Mouse (Mus musculus): ENCODE data around the gene Tmem179. TPM values are rescaled to one million over a fixed set of nuclear protein-coding genes. Genes with fewer than 3 reads are reported as not detected.

Tmem179 gene
- polyA plus RNA-seq, 1 experiment = 1.1 TPM

GRCm38 (mm10) chr12:112551861-112552375, 35.4 kb upstream of the Tmem179 start:
- H3ac ChIP-seq (ENCODE audit: control insufficient read depth, insufficient read length, low read depth) = no peak overlapping the region
- H3K79me2 ChIP-seq (ENCODE audit: control insufficient read depth, insufficient read depth) = no peaks in the 10 kb centered on the region

DNA sequence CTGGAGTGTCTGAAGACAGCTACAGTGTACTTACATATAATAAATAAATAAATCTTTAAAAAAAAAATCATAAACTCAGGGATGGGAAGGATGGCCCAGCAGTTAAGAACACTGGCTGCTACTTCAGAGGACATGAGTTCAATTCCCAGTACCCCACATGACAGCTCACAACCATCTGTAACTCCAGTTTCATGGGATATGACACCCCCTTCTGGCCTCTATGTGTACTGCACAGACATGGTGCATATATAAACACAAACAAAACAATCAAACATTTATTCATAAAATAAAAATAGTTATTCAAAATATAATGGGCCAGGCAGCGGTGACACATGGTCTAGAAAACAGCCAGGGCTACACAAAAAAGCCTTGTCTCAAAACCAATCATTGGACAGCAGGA, 32.7 kb upstream of the Tmem179 start:
- Histone ChIP-seq H3K4me3 (ENCODE audit: insufficient read depth, poor library complexity, severe bottlenecking) (no peak overlapping the region), H3ac (ENCODE audit: control insufficient read depth, insufficient read length, low read depth) (no peak overlapping the region), H3K27me3 (ENCODE audit: control insufficient read depth, insufficient read depth, insufficient read length) (no peaks in the 10 kb centered on the region), H3K36me3 (ENCODE audit: control insufficient read depth, insufficient read depth) (no peaks in the 10 kb centered on the region), H3K79me3 (ENCODE audit: low read depth) (no peaks in the 10 kb centered on the region), H3K79me2 (ENCODE audit: control insufficient read depth, insufficient read depth) (no peaks in the 10 kb centered on the region)
- no peak for TF ChIP-seq CEBPB (IDR thresholded peaks at IDR 0.05; ENCODE audit: low read depth)
- no peak for TF ChIP-seq FOSL1 (IDR thresholded peaks at IDR 0.05; ENCODE audit: insufficient read depth, low read length, poor library complexity, severe bottlenecking)
- TF ChIP-seq CTCF (IDR thresholded peaks at IDR 0.05; ENCODE audit: control insufficient read depth, insufficient read depth, insufficient read length) = no peak
- TF ChIP-seq MAX (IDR thresholded peaks at IDR 0.05) = no peak
- TF ChIP-seq USF1 (IDR thresholded peaks at IDR 0.05; ENCODE audit: low read depth) = no peak
- TF ChIP-seq MYOG (IDR thresholded peaks at IDR 0.05; ENCODE audit: control insufficient read depth, extremely low read depth, insufficient read length) = no peak
- TF ChIP-seq MYOD1 (IDR thresholded peaks at IDR 0.05; ENCODE audit: control insufficient read depth, insufficient read length, low read depth) = no peak

More at GRCm38 (mm10) chr12:112551861-112552375, 35.4 kb upstream of the Tmem179 start:
- no peaks in the 10 kb centered on the region for H3K27me3 ChIP-seq (ENCODE audit: control insufficient read depth, insufficient read depth, insufficient read length)
- H3K79me3 ChIP-seq (ENCODE audit: low read depth) = no peaks in the 10 kb centered on the region
- no peak for TF ChIP-seq MYOD1 (IDR thresholded peaks at IDR 0.05; ENCODE audit: control insufficient read depth, insufficient read length, low read depth)
- TF ChIP-seq CTCF (IDR thresholded peaks at IDR 0.05; ENCODE audit: control insufficient read depth, insufficient read depth, insufficient read length) = peak; percentile 99
- H3K36me3 ChIP-seq (ENCODE audit: control insufficient read depth, insufficient read depth) = no peaks in the 10 kb centered on the region
- H3K4me3 ChIP-seq (ENCODE audit: insufficient read depth, poor library complexity, severe bottlenecking) = no peak overlapping the region

- Histone ChIP-seq H3K79me3 (ENCODE audit: low read depth) (no peaks in the 10 kb centered on the region), H3K4me3 (ENCODE audit: insufficient read depth, poor library complexity, severe bottlenecking) (no peak overlapping the region), H3K27me3 (ENCODE audit: control insufficient read depth, insufficient read depth, insufficient read length) (no peaks in the 10 kb centered on the region), H3K79me2 (ENCODE audit: control insufficient read depth, insufficient read depth) (no peaks in the 10 kb centered on the region), H3K36me3 (ENCODE audit: control insufficient read depth, insufficient read depth) (no peaks in the 10 kb centered on the region), H3ac (ENCODE audit: control insufficient read depth, insufficient read length, low read depth) (no peak overlapping the region)
- TF ChIP-seq CTCF (IDR thresholded peaks at IDR 0.05; ENCODE audit: control insufficient read depth, insufficient read depth, insufficient read length) (no peak), MYOG (IDR thresholded peaks at IDR 0.05; ENCODE audit: control insufficient read depth, extremely low read depth, insufficient read length) (no peak), MYOD1 (IDR thresholded peaks at IDR 0.05; ENCODE audit: control insufficient read depth, insufficient read length, low read depth) (no peak), USF1 (IDR thresholded peaks at IDR 0.05; ENCODE audit: low read depth) (no peak), CEBPB (IDR thresholded peaks at IDR 0.05; ENCODE audit: low read depth) (no peak), MAX (IDR thresholded peaks at IDR 0.05) (no peak)
These were observed 29.6 kb upstream of the Tmem179 start for GRCm38 (mm10) chr12:112546110-112546509.

DNA sequence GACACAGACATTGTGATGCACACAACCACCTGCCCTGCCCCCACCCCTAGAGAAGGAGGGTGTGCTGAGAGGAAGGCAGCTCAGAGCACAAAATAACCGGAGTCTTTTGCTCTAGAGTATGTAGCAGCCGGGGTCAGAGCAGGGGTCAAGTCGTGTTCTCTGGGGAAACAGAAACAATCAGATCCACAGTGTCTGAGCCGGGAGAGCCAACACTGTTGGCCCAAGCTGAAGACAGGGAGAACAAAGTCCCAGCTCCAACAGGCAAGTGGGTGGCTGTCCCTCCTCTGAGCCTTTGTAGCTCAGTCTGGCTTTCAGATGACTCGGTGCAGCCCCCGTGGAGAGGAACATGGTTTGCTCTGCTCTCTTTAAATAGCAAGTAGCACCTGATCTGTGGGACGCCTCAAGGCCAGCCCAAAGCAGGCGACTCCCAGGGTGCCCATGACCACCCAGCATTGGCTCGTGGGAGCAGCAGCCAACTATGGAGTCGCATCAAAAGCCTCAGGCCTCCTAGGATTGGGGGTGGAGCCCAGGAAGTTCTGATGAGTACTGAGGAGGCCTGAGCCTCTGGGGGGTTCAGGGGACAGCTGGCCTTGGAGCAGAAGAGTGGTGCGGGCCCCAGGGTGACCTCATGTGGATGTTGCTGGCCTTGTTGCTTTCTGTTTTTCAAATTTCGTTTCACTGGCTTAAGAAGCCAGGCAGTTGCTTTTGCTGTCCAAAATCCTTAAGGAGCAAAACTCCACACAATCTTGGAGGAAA, 28.6 kb upstream of the Tmem179 start:
- Histone ChIP-seq H3ac (ENCODE audit: control insufficient read depth, insufficient read length, low read depth) (no peak overlapping the region), H3K4me3 (ENCODE audit: insufficient read depth, poor library complexity, severe bottlenecking) (no peak overlapping the region), H3K79me2 (ENCODE audit: control insufficient read depth, insufficient read depth) (no peaks in the 10 kb centered on the region), H3K79me3 (ENCODE audit: low read depth) (no peaks in the 10 kb centered on the region), H3K27me3 (ENCODE audit: control insufficient read depth, insufficient read depth, insufficient read length) (peaks cover 3% of the 10 kb centered on the region), H3K36me3 (ENCODE audit: control insufficient read depth, insufficient read depth) (no peaks in the 10 kb centered on the region)
- TF ChIP-seq MAX (IDR thresholded peaks at IDR 0.05) (no peak), MYOG (IDR thresholded peaks at IDR 0.05; ENCODE audit: control insufficient read depth, extremely low read depth, insufficient read length) (no peak), MYOD1 (IDR thresholded peaks at IDR 0.05; ENCODE audit: control insufficient read depth, insufficient read length, low read depth) (no peak), CEBPB (IDR thresholded peaks at IDR 0.05; ENCODE audit: low read depth) (no peak), FOSL1 (IDR thresholded peaks at IDR 0.05; ENCODE audit: insufficient read depth, low read length, poor library complexity, severe bottlenecking) (no peak), USF1 (IDR thresholded peaks at IDR 0.05; ENCODE audit: low read depth) (no peak), CTCF (IDR thresholded peaks at IDR 0.05; ENCODE audit: control insufficient read depth, insufficient read depth, insufficient read length) (no peak)

- Histone ChIP-seq H3ac (ENCODE audit: control insufficient read depth, insufficient read length, low read depth) (no peak overlapping the region), H3K36me3 (ENCODE audit: control insufficient read depth, insufficient read depth) (no peaks in the 10 kb centered on the region), H3K79me3 (ENCODE audit: low read depth) (no peaks in the 10 kb centered on the region), H3K4me3 (ENCODE audit: insufficient read depth, poor library complexity, severe bottlenecking) (no peak overlapping the region), H3K27me3 (ENCODE audit: control insufficient read depth, insufficient read depth, insufficient read length) (peaks cover 12% of the 10 kb centered on the region), H3K79me2 (ENCODE audit: control insufficient read depth, insufficient read depth) (no peaks in the 10 kb centered on the region)
- TF ChIP-seq MAX (IDR thresholded peaks at IDR 0.05) = no peak
- TF ChIP-seq USF1 (IDR thresholded peaks at IDR 0.05; ENCODE audit: low read depth) = no peak
- TF ChIP-seq MYOG (IDR thresholded peaks at IDR 0.05; ENCODE audit: control insufficient read depth, extremely low read depth, insufficient read length) = no peak
- TF ChIP-seq FOSL1 (IDR thresholded peaks at IDR 0.05; ENCODE audit: insufficient read depth, low read length, poor library complexity, severe bottlenecking) = no peak
- TF ChIP-seq CTCF (IDR thresholded peaks at IDR 0.05; ENCODE audit: control insufficient read depth, insufficient read depth, insufficient read length) = no peak
- TF ChIP-seq CEBPB (IDR thresholded peaks at IDR 0.05; ENCODE audit: low read depth) = no peak
- TF ChIP-seq MYOD1 (IDR thresholded peaks at IDR 0.05; ENCODE audit: control insufficient read depth, insufficient read length, low read depth) = no peak
These were observed 27.4 kb upstream of the Tmem179 start for GRCm38 (mm10) chr12:112543941-112544340.
